24 mouse cellular contexts compared by ENCODE assay signal in the genomic region with DNA sequence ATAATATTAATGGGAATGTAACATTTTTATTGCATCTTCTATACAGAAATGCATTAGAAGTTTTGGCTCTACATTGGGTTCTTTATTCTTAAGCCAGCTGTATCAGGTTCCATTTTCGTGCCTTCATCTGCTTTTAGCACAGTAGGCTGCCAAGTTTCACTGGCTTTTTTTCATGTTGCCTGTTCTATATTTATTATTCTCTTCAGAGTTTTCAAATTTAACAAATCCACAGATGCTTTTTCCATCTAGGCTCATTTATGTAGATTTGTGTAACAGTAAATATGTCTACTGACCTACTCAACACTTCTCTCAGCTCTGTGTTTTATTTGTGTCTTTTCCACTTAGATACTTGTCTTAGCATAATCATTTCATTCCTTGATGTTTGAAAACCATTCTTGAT.
DNase-seq lines count a peak whose midpoint lies in the region; ATAC-seq lines count a peak whose summit lies in the region.
"Had no signal": no experiment of that assay in that cellular context is flagged by ENCODE, and none has a peak within 500 bp of the region (broad histone marks: within the 10 kb centered on the region; RNA-seq: fewer than 3 reads in every experiment).

No protein-coding gene starts in this region.

- no peak for DNase-seq in frontal cortex, postnatal 10 days (ENCODE audit: low spot score in 2 of 2)
- peak; percentile 34 for DNase-seq in left cerebral cortex, adult 11 months (ENCODE audit: low spot score)
- no peak for DNase-seq in left cerebral cortex, postnatal 4 days
- DNase-seq in right cerebral cortex, postnatal 10 days (ENCODE audit: low spot score in 2 of 2), result peak; percentile 39 to 63
- DNase-seq in right cerebral cortex, postnatal 4 days, result no peak
- DNase-seq in telencephalon, adult 2 months (ENCODE audit: low read depth, low spot score), result peak; percentile 89
- DNase-seq: adrenal gland, postnatal 25 days; cerebellum, adult 18-20 months; cerebellum, postnatal 10 days; gastrocnemius, postnatal 36 days; heart, adult 18-20 months; heart, postnatal 36 days; kidney, adult 9 months; kidney, postnatal 10 days; liver, embryonic 13.5 days; lung, adult 18-20 months; lung, postnatal 4 days; thymus, adult 2 months; thymus, postnatal 36 days had no signal

- ATAC-seq in frontal cortex, adult (ENCODE audit: low TSS enrichment), result peak; percentile 95
- ATAC-seq: CD4-positive, CD25-positive, alpha-beta regulatory T cell, adult 4 months; forebrain, embryonic 14.5 days; intestine, postnatal 0 days; lung, postnatal 0 days had no signal

- intact Hi-C loops in left cerebral cortex, postnatal 4 days (cut with DNase I), result no loop called here

Comparison
In these comparisons a context has a peak if more than half of its experiments do, and no peak if none do; other contexts are left out.
1. DNase-seq: peak in left cerebral cortex, adult 11 months (single experiment), right cerebral cortex, postnatal 10 days (2 of 2) and telencephalon, adult 2 months (single experiment); none in frontal cortex, postnatal 10 days (0 of 2), left cerebral cortex, postnatal 4 days (single experiment) and right cerebral cortex, postnatal 4 days (single experiment).